ENCODE assay signal across 14 mouse cellular contexts in genomic region chr8:125959363-125959771, GRCm38 (mm10). TPM values are rescaled to one million over a fixed set of nuclear protein-coding genes. Genes with fewer than 3 reads are reported as not detected.
DNase-seq lines count a peak whose midpoint lies in the region; ATAC-seq and TF ChIP-seq lines count a peak whose summit lies in the region.
"Had no signal": no experiment of that assay in that cellular context is flagged by ENCODE, and none has a peak within 500 bp of the region (broad histone marks: within the 10 kb centered on the region; RNA-seq: fewer than 3 reads in every experiment).

No protein-coding gene starts in this region.

- peak; percentile 77 to 84 for DNase-seq in layer of hippocampus, postnatal 14 days (ENCODE audit: low spot score in 2 of 2)
- peak; percentile 32 for DNase-seq in right cerebral cortex, postnatal 14 days
- no peak for DNase-seq in gastrocnemius, postnatal 25 days
- DNase-seq in gastrocnemius, postnatal 14 days: no peak
- no peak for DNase-seq in gastrocnemius, adult 8-10 months (ENCODE audit: low spot score in 2 of 2)
- DNase-seq: adrenal gland, postnatal 36 days; gastrocnemius, adult 2 months; heart, postnatal 14 days; kidney, adult 2 months; liver had no signal

- peaks cover 3% of the 10 kb centered on the region for H3K9me3 ChIP-seq in hindbrain, embryonic 16.5 days (ENCODE audit: control insufficient read depth, low read length)
- peaks cover 5% of the 10 kb centered on the region; the same call in 1 of the 2 replicates for H3K9me3 ChIP-seq in hindbrain, embryonic 13.5 days

- no peak overlapping the region for H3K9ac ChIP-seq in hindbrain, embryonic 16.5 days (ENCODE audit: low read depth, low read length)
- H3K9ac ChIP-seq in hindbrain, embryonic 13.5 days: no peak overlapping the region

- intact Hi-C loops in gastrocnemius, postnatal 14 days (cut with DNase I; ENCODE audit: low total_unique reads): no loop called here

- no peaks in the 10 kb centered on the region for H3K27me3 ChIP-seq in hindbrain, embryonic 16.5 days (replicated peaks; ENCODE audit: control insufficient read depth, insufficient read depth, low read length)
- peaks cover 4% of the 10 kb centered on the region; the same call in 1 of the 2 replicates for H3K27me3 ChIP-seq in hindbrain, embryonic 13.5 days

- H3K4me1 ChIP-seq in hindbrain, embryonic 16.5 days (ENCODE audit: control insufficient read depth, insufficient read depth, low read depth, low read length): peaks cover 9% of the 10 kb centered on the region
- peaks cover 13% of the 10 kb centered on the region for H3K4me1 ChIP-seq in hindbrain, embryonic 13.5 days (replicated peaks)
- peaks cover 3% of the 10 kb centered on the region for H3K4me1 ChIP-seq in cortical plate, adult 2 months (ENCODE audit: control insufficient read depth, insufficient read depth, low read length)

- no peak for TF ChIP-seq POLR2A in cortical plate, adult 2 months (IDR thresholded peaks at IDR 0.05; ENCODE audit: extremely low read depth, insufficient read depth, low read length)

- 54% methylated on average over 4 of the region's 4 CpGs for WGBS in hindbrain, embryonic 16.5 days
- 48% methylated on average over 4 of the region's 4 CpGs for WGBS in hindbrain, embryonic 13.5 days

- H3K4me3 ChIP-seq in hindbrain, embryonic 16.5 days (ENCODE audit: low read length): no peak overlapping the region
- H3K4me3 ChIP-seq in hindbrain, embryonic 13.5 days: no peak overlapping the region
- no peak overlapping the region for H3K4me3 ChIP-seq in cortical plate, adult 2 months (ENCODE audit: insufficient read depth, low read length)
- H3K4me3 ChIP-seq: gastrocnemius, adult 2 months had no signal

- no peak overlapping the region for H3K4me2 ChIP-seq in hindbrain, embryonic 16.5 days (ENCODE audit: low read length)
- H3K4me2 ChIP-seq in hindbrain, embryonic 13.5 days: no peak overlapping the region

- no peak overlapping the region; the same call in 1 of the 2 replicates for H3K27ac ChIP-seq in hindbrain, embryonic 16.5 days (ENCODE audit: low read depth, low read length)
- H3K27ac ChIP-seq in hindbrain, embryonic 13.5 days: no peak overlapping the region
- H3K27ac ChIP-seq in cortical plate, adult 2 months (ENCODE audit: insufficient read depth, low read length): peak overlapping the region; percentile 79; the same call in 1 of the 2 replicates
- H3K27ac ChIP-seq: gastrocnemius, adult 2 months; macrophage had no signal

- TF ChIP-seq CTCF in cortical plate, adult 2 months (IDR thresholded peaks at IDR 0.05; ENCODE audit: extremely low read depth, insufficient read depth, low read length): no peak

- no peaks in the 10 kb centered on the region for H3K36me3 ChIP-seq in hindbrain, embryonic 16.5 days (ENCODE audit: control insufficient read depth, insufficient read depth, low read length)
- H3K36me3 ChIP-seq in hindbrain, embryonic 13.5 days: no peaks in the 10 kb centered on the region

- ATAC-seq in hindbrain, embryonic 16.5 days: peak; percentile 29; the same call in 1 of the 2 replicates
- ATAC-seq in hindbrain, embryonic 13.5 days (ENCODE audit: low FRiP score): no peak

RNA-seq across cellular contexts. Expression of gene Kcnk1, which starts 35.6 kb away (rescaled TPM):
- 29.3 and 32.7 TPM in 2 replicates for polyA plus RNA-seq in hindbrain, embryonic 16.5 days (2015; fragmentation: Nextera tagmentation; extraction: Ambion mirVana)
- 10.1 and 13.0 TPM in 2 replicates for polyA plus RNA-seq in hindbrain, embryonic 13.5 days (2015; fragmentation: Nextera tagmentation; extraction: Ambion mirVana)
- 124 and 127 TPM in 2 replicates for polyA plus RNA-seq in cortical plate, adult 2 months (2012; rRNA removed)
- 10 to 100 TPM; 82.8 to 86.9 TPM for total RNA-seq in layer of hippocampus, postnatal 14 days (2021)
- 1 to 10 TPM in 1 of 2 experiments, under 1 TPM in 1; 0.13 to 1.0 TPM for total RNA-seq in gastrocnemius, postnatal 25 days (2021)
- 1 to 10 TPM; 1.4 to 1.8 TPM for total RNA-seq in gastrocnemius, postnatal 14 days (2021)
- under 1 TPM in 3 of 4 experiments, not detected in 1; 0.21 to 0.31 (median 0.27) TPM for total RNA-seq in gastrocnemius, adult 8-10 months (2022)
- total RNA-seq: heart, postnatal 14 days had no signal
- polyA plus RNA-seq: macrophage had no signal

RNA-seq across cellular contexts. Expression of gene Map3k21, which starts 49.1 kb away (rescaled TPM):
- polyA plus RNA-seq in hindbrain, embryonic 16.5 days (2015; fragmentation: Nextera tagmentation; extraction: Ambion mirVana): 0.94 and 0.95 TPM in 2 replicates
- polyA plus RNA-seq in hindbrain, embryonic 13.5 days (2015; fragmentation: Nextera tagmentation; extraction: Ambion mirVana): 0.29 and 0.48 TPM in 2 replicates
- polyA plus RNA-seq in cortical plate, adult 2 months (2012; rRNA removed): 2.4 and 2.5 TPM in 2 replicates
- 1 to 10 TPM; 1.7 TPM for total RNA-seq in layer of hippocampus, postnatal 14 days (2021)
- under 1 TPM; 0.05 to 0.08 TPM for total RNA-seq in gastrocnemius, postnatal 25 days (2021)
- total RNA-seq in gastrocnemius, postnatal 14 days (2021): under 1 TPM; 0.07 to 0.18 TPM
- under 1 TPM; 0.05 to 0.20 (median 0.08) TPM for total RNA-seq in gastrocnemius, adult 8-10 months (2022)
- polyA plus RNA-seq: macrophage had no signal

Comparison
In these comparisons a context has a peak if more than half of its experiments do, and no peak if none do; other contexts are left out.
1. DNase-seq: peak in layer of hippocampus, postnatal 14 days (2 of 2) and right cerebral cortex, postnatal 14 days (single experiment); none in gastrocnemius, postnatal 25 days (single experiment), gastrocnemius, postnatal 14 days (single experiment) and gastrocnemius, adult 8-10 months (0 of 2).
2. RNA of gene Kcnk1, which starts 35.6 kb away (total RNA-seq): 82.8 to 86.9 TPM in layer of hippocampus, postnatal 14 days; 1.4 to 1.8 TPM in gastrocnemius, postnatal 14 days, 0.13 to 1.0 TPM in gastrocnemius, postnatal 25 days and 0.21 to 0.31 TPM in gastrocnemius, adult 8-10 months; every median in the first group is over 10 times any median in the second.